Mouse (Mus musculus) ES-E14 (cell line): ENCODE measurements around the gene Gpatch2.

Source experiments
- CHD2 ChIP-seq: IDR thresholded peaks from 2 replicates; pipeline ENCODE4 v1.6.1; 2014; ENCODE audit warnings: mild to moderate bottlenecking, low read depth, low read length, inconsistent platforms
- ZNF384 ChIP-seq: IDR thresholded peaks from 2 replicates; pipeline ENCODE4 v1.6.1; 2012; ENCODE audit warnings: low read depth, low read length, inconsistent platforms

DNA sequence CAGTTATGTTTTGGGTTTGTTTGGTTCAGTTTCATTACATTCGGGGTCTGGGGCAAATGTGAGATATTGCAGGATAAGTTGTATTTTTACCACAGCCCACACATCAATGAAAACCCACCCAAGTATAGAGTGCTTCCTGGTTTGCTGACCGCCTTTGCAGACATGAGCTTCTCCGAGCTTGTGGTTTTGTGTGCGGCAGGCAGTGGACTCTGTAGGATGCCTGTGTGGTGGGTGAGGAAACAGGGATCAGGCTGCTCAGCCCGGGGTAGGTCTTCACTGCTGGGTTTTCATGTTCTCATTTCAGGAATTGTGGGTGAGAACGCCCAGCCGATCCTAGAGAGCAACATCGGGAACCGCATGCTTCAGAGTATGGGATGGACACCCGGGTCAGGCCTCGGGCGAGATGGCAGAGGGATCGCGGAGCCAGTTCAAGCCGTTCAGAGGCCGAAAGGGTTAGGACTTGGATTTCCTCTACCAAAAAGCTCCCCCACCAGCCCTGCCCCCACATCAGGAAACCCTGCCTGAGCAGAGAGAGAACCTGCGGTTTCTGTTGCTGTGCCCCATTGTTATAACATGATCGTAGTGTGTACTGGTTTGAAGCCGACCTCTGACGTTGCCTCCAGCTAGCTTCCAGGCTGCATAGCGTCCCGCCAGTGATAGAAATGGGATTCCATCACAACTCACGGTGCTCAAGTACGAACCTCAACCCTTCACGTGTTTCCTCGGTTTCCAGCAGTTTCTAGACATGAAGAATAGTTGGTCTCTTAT, 132.9 kb downstream of the Gpatch2 start:
- TF ChIP-seq CHD2 (no peak), ZNF384 (no peak)
